Mouse (Mus musculus) ES-E14 (cell line): Measurements from ENCODE around the gene Rbm8a.

ENCODE experiments used
- CHD2 ChIP-seq: IDR thresholded peaks from 2 replicates; pipeline ENCODE4 v1.6.1; 2014; ENCODE audit warnings: mild to moderate bottlenecking, low read depth, low read length, inconsistent platforms
- HCFC1 ChIP-seq: IDR thresholded peaks from 2 replicates; pipeline ENCODE4 v1.6.1; 2012; ENCODE audit warnings: low read length, inconsistent platforms, borderline replicate concordance; ENCODE audit not compliant: insufficient read depth
- ZC3H11A ChIP-seq: IDR thresholded peaks from 2 replicates; pipeline ENCODE4 v1.6.1; 2012; ENCODE audit warnings: low read depth, mild to moderate bottlenecking, inconsistent platforms, low read length, borderline replicate concordance
- ZNF384 ChIP-seq: IDR thresholded peaks from 2 replicates; pipeline ENCODE4 v1.6.1; 2012; ENCODE audit warnings: low read depth, low read length, inconsistent platforms

DNA sequence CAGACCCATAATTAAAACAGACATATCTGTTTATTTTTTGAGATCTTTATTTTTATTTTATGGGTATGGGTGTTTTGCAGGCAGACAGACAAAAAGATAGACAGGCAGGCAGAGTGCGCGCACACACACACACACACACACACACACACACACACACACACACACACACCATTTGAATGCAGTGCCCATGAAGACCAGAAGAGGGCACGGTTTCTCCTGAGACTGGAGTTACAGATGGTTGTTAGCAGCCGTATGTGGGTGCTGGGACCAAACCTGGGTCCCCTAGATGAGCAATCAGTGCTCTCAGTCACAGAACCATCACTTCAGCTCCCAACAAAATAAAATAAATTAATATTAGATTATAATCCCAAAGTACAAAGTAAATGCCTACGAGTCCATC is 46.3 kb upstream of the Rbm8a start:
- TF ChIP-seq ZC3H11A = no peak
- TF ChIP-seq CHD2 = no peak
- no peak for TF ChIP-seq HCFC1
- TF ChIP-seq ZNF384 = no peak
